Mouse (Mus musculus) spleen, adult 2 months (tissue): Measurements from ENCODE around the gene Tbxas1.

Source experiments
- CTCF ChIP-seq: fragments of 200-500 bp; IDR thresholded peaks from 2 replicates; pipeline ENCODE4 v1.5.1; 2011; ENCODE audit warnings: mild to moderate bottlenecking, inconsistent platforms; ENCODE audit not compliant: insufficient read depth, insufficient read length, insufficient replicate concordance; ENCODE audit errors: extremely low read depth
- POLR2A ChIP-seq: fragments of 200-500 bp; IDR thresholded peaks from 2 replicates; pipeline ENCODE4 v1.6.1; 2011; ENCODE audit warnings: low read depth, low read length, inconsistent platforms

DNA sequence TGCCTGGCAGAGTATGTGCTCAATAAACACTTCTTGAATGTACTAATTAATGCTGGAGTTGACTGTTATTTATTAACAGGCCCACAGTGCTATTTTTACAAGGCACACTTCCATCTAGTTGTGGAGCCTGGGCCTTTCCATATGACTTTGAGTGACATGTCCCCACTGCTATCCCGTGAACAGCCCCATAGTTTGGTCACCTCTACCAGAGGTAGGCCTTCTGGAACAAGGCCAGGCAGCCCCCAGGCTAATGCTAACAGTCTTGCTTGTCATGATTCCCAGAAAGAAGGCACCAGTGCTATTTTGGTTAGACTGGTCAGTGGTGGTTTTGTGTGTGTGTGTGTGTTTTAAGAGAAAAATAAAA, 98.9 kb downstream of the Tbxas1 start:
- TF ChIP-seq POLR2A, result no peak
- no peak for TF ChIP-seq CTCF
